Mouse (Mus musculus) megakaryocyte, embryonic 14.5 days (primary cell): ENCODE data around the gene Tomm5.

Source experiments
- FLI1 ChIP-seq: IDR thresholded peaks from 2 replicates; pipeline ENCODE4 v1.6.1; 2012; ENCODE audit warnings: low read length, inconsistent platforms, mixed read lengths
- GATA1 ChIP-seq: IDR thresholded peaks from 3 replicates; pipeline ENCODE4 v1.6.1; 2012; ENCODE audit warnings: mixed read lengths, low read length, inconsistent platforms, borderline replicate concordance

DNA sequence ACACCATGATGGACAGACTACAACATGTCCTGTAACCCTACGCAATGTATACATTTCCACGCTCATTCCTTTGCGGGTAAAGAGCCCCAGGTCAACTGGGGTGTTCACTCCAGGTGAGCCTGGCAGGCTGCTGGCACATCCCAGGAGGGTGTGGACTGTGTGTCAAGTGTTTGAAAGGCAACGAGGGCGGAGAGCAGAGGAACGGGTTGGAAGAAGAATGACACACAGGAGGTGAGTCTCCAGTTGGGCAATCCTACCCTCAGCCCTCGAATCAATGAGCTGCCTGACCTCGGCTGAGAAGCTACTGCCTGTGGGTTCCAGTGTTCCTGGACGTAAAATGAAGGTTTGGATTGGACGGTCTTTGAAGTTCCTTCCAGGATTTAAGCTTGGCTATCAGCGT is 13.4 kb upstream of the Tomm5 start:
- TF ChIP-seq GATA1 (no peak), FLI1 (no peak)
